Mouse (Mus musculus) forebrain, embryonic 14.5 days (tissue): ENCODE data around the gene Dll4. TPM values are rescaled to one million over a fixed set of nuclear protein-coding genes. Genes with fewer than 3 reads are reported as not detected.
A peak's percentile ranks its signal among the peaks of the same experiment; 100 is the strongest.

Experiments used
- ATAC-seq: fragments of 200-750 bp; cut with Nextera tagmentation; 2 replicates; pipeline ENCODE4 v1.8.0; 2017; ENCODE audit warnings: mild to moderate bottlenecking, moderate library complexity
- DNase-seq: peaks from one replicate; pipeline ENCODE4 v3.0.0-alpha.2; 2015; ENCODE audit warnings: low spot score
- H3K27ac ChIP-seq: fragments of 300-500 bp; sonication (generic); 2 replicates; pipeline ENCODE4 v1.5.1; 2014; ENCODE audit warnings: low read depth, mild to moderate bottlenecking, control low read depth, low read length, moderate library complexity
- H3K27me3 ChIP-seq: fragments of 300-500 bp; sonication (generic); replicated peaks from 2 replicates; pipeline ENCODE4 v1.6.1; 2014; ENCODE audit warnings: low read length, control low read depth, mixed read lengths; ENCODE audit not compliant: control insufficient read depth, insufficient read depth
- H3K36me3 ChIP-seq: fragments of 300-500 bp; sonication (generic); 2 replicates; pipeline ENCODE4 v1.6.1; 2014; ENCODE audit warnings: low read length, control low read depth; ENCODE audit not compliant: control insufficient read depth, insufficient read depth
- H3K4me1 ChIP-seq: fragments of 300-500 bp; sonication (generic); 2 replicates; pipeline ENCODE4 v1.6.1; 2014; ENCODE audit warnings: antibody characterized with exemption, low read length, control low read depth; ENCODE audit not compliant: control insufficient read depth, insufficient read depth
- H3K4me2 ChIP-seq: fragments of 300-500 bp; sonication (generic); 2 replicates; pipeline ENCODE4 v1.6.1; 2014; ENCODE audit warnings: mild to moderate bottlenecking, control low read depth, low read length
- H3K4me3 ChIP-seq: fragments of 300-500 bp; sonication (generic); 2 replicates; pipeline ENCODE4 v1.5.1; 2014; ENCODE audit warnings: low read depth, low read length, control low read depth
- H3K9ac ChIP-seq: fragments of 300-500 bp; sonication (generic); 2 replicates; pipeline ENCODE4 v1.6.1; 2014; ENCODE audit warnings: mild to moderate bottlenecking, low read length, control low read depth, moderate library complexity
- H3K9me3 ChIP-seq: fragments of 300-500 bp; sonication (generic); replicated peaks from 2 replicates; pipeline ENCODE4 v1.6.1; 2016; ENCODE audit warnings: low read length, control low read depth, mixed read lengths; ENCODE audit not compliant: control insufficient read depth
- WGBS: fragments of 180-500 bp; shearing (Covaris S2); extraction: QIAGEN DNeasy Blood & Tissue Kit; methylation state at CpG from one replicate; pipeline ENCODE4 v1.1.7; 2014; 5-methylcytosine and 5-hydroxymethylcytosine counted together
- polyA plus RNA-seq: library from polyadenylated mRNA; unstranded; fragments of >200 nt; fragmentation: Nextera tagmentation; extraction: Ambion mirVana; gene quantifications from 2 replicates; pipeline ENCODE4 v1.2.1, GENCODE M21; 2014

Gene Dll4
- polyA plus RNA-seq, 1 experiment from 2014 or later = 2.9 TPM

DNA sequence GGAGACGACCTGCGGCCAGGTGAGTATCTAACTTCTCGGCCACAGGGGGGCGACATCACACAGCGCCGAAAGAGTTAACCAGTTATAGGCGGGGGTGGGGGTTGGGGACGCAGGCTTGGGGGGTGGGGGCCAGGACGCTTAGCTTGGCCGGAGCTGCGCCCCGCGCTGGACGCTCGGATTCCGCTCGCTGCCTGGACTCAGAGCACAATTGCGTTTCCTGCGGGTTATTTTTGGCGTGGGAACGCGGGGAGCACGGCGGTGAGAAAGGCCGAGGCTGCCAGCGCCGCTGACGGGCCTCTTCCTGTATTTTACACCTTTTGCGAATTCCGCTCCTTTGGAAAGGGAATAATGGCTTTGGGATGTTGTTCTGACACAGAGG is 1.5 kb downstream of the Dll4 start:
- no peak for ATAC-seq
- H3K36me3 ChIP-seq = no peaks in the 10 kb centered on the region
- WGBS = 0% methylated on average over 30 of the region's 30 CpGs

GRCm38 (mm10) chr2:119327942-119328526 is 2.5 kb downstream of the Dll4 start:
- no peak overlapping the region for H3K4me3 ChIP-seq
- H3K9me3 ChIP-seq = no peaks in the 10 kb centered on the region
- DNase-seq = no peak
- H3K4me1 ChIP-seq = peaks cover 25% of the 10 kb centered on the region
- no peaks in the 10 kb centered on the region for H3K36me3 ChIP-seq
- H3K9ac ChIP-seq = 0 out of 2 replicates have a peak overlapping the region, but pooled peaks have one; percentile 4
- 17% methylated on average over 11 of the region's 11 CpGs for WGBS
- no peak for ATAC-seq
- peaks cover 82% of the 10 kb centered on the region for H3K27me3 ChIP-seq
- peak overlapping the region; percentile 4; the same call in 1 of the 2 replicates for H3K4me2 ChIP-seq
- H3K27ac ChIP-seq = no peak overlapping the region

More for the DNA sequence above, 1.5 kb downstream of the Dll4 start:
- Histone ChIP-seq H3K4me1 (peaks cover 32% of the 10 kb centered on the region), H3K4me3 (peak overlapping the region; percentile 34), H3K27me3 (peaks cover 88% of the 10 kb centered on the region), H3K9ac (peak overlapping the region; percentile 26; the same call in 1 of the 2 replicates), H3K27ac (no peak overlapping the region), H3K4me2 (peak overlapping the region; percentile 68), H3K9me3 (no peaks in the 10 kb centered on the region)
- no peak for DNase-seq

- Histone ChIP-seq H3K4me1 (peaks cover 21% of the 10 kb centered on the region), H3K4me2 (no peak overlapping the region), H3K9me3 (no peaks in the 10 kb centered on the region), H3K27ac (no peak overlapping the region), H3K27me3 (peaks cover 77% of the 10 kb centered on the region), H3K4me3 (no peak overlapping the region), H3K36me3 (no peaks in the 10 kb centered on the region), H3K9ac (no peak overlapping the region)
- ATAC-seq = no peak
- WGBS = 43% methylated on average over 5 of the region's 5 CpGs
- DNase-seq = no peak
These were observed 3.0 kb downstream of the Dll4 start for GRCm38 (mm10) chr2:119328546-119328945.

GRCm38 (mm10) chr2:119329123-119329817 is 3.7 kb downstream of the Dll4 start:
- H3K4me2 ChIP-seq = no peak overlapping the region
- H3K9ac ChIP-seq = no peak overlapping the region
- H3K27ac ChIP-seq = no peak overlapping the region
- no peaks in the 10 kb centered on the region for H3K9me3 ChIP-seq
- H3K27me3 ChIP-seq = peaks cover 71% of the 10 kb centered on the region
- H3K4me3 ChIP-seq = no peak overlapping the region
- 62% methylated on average over 3 of the region's 3 CpGs for WGBS
- H3K36me3 ChIP-seq = no peaks in the 10 kb centered on the region
- DNase-seq (no peak), ATAC-seq (0 out of 2 replicates have a peak, but pooled peaks have one; percentile 24)
- peaks cover 17% of the 10 kb centered on the region for H3K4me1 ChIP-seq

- Histone ChIP-seq H3K27ac (no peak overlapping the region), H3K4me2 (no peak overlapping the region), H3K4me1 (peaks cover 7% of the 10 kb centered on the region), H3K9me3 (no peaks in the 10 kb centered on the region), H3K9ac (no peak overlapping the region), H3K4me3 (no peak overlapping the region), H3K27me3 (peaks cover 57% of the 10 kb centered on the region), H3K36me3 (no peaks in the 10 kb centered on the region)
- 91% methylated on average over 8 of the region's 8 CpGs for WGBS
- ATAC-seq (no peak), DNase-seq (no peak)
These were observed 5.2 kb downstream of the Dll4 start for GRCm38 (mm10) chr2:119330795-119331194.

DNA sequence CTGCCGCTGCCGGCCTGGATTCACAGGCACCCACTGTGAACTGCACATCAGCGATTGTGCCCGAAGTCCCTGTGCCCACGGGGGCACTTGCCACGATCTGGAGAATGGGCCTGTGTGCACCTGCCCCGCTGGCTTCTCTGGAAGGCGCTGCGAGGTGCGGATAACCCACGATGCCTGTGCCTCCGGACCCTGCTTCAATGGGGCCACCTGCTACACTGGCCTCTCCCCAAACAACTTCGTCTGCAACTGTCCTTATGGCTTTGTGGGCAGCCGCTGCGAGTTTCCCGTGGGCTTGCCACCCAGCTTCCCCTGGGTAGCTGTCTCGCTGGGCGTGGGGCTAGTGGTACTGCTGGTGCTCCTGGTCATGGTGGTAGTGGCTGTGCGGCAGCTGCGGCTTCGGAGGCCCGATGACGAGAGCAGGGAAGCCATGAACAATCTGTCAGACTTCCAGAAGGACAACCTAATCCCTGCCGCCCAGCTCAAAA is 6.6 kb downstream of the Dll4 start:
- H3K27me3 ChIP-seq = peaks cover 43% of the 10 kb centered on the region
- 77% methylated on average over 24 of the region's 24 CpGs for WGBS
- DNase-seq (no peak), ATAC-seq (no peak)
- no peak overlapping the region for H3K4me3 ChIP-seq
- H3K36me3 ChIP-seq = no peaks in the 10 kb centered on the region
- H3K9me3 ChIP-seq = no peaks in the 10 kb centered on the region
- no peaks in the 10 kb centered on the region; the same call in 1 of the 2 replicates for H3K4me1 ChIP-seq
- no peak overlapping the region for H3K27ac ChIP-seq
- no peak overlapping the region for H3K9ac ChIP-seq
- no peak overlapping the region for H3K4me2 ChIP-seq

GRCm38 (mm10) chr2:119334135-119334534 is 8.6 kb downstream of the Dll4 start:
- Histone ChIP-seq H3K4me3 (no peak overlapping the region), H3K36me3 (no peaks in the 10 kb centered on the region), H3K27ac (no peak overlapping the region), H3K9me3 (no peaks in the 10 kb centered on the region), H3K4me2 (no peak overlapping the region), H3K9ac (no peak overlapping the region), H3K27me3 (peaks cover 28% of the 10 kb centered on the region), H3K4me1 (peaks cover 3% of the 10 kb centered on the region; the same call in 1 of the 2 replicates)
- ATAC-seq (no peak), DNase-seq (no peak)
- 66% methylated on average over 1 of the region's 1 CpGs for WGBS

DNA sequence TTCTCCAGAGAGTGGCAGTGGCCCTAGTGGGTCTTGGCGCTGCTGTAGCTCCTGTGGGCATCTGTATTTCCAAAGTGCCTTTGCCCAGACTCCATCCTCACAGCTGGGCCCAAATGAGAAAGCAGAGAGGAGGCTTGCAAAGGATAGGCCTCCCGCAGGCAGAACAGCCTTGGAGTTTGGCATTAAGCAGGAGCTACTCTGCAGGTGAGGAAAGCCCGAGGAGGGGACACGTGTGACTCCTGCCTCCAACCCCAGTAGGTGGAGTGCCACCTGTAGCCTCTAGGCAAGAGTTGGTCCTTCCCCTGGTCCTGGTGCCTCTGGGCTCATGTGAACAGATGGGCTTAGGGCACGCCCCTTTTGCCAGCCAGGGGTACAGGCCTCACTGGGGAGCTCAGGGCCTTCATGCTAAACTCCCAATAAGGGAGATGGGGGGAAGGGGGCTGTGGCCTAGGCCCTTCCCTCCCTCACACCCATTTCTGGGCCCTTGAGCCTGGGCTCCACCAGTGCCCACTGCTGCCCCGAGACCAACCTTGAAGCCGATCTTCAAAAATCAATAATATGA is 9.5 kb downstream of the Dll4 start:
- Histone ChIP-seq H3K27me3 (peaks cover 21% of the 10 kb centered on the region), H3K4me3 (no peak overlapping the region), H3K9ac (no peak overlapping the region), H3K4me1 (peaks cover 3% of the 10 kb centered on the region; the same call in 1 of the 2 replicates), H3K27ac (no peak overlapping the region), H3K9me3 (no peaks in the 10 kb centered on the region), H3K4me2 (no peak overlapping the region), H3K36me3 (no peaks in the 10 kb centered on the region)
- DNase-seq = no peak
- WGBS = 70% methylated on average over 7 of the region's 7 CpGs
- ATAC-seq = no peak

DNA sequence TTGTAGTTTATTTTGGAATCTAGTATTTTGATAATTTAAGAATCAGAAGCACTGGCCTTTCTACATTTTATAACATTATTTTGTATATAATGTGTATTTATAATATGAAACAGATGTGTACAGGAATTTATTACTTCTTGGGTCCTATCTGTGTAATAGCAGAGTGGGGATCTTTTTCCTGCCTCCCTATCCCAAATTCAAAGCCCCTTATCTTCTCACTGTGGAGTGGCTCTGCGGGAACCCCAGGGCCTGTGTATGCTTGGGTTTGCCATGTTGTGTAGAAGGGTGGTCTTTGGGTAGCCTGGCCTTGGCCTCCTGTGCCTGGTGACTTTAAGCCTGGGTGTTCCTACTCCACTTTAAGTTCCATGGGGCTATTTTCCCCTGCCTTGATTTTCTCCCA is 10.0 kb downstream of the Dll4 start:
- no peaks in the 10 kb centered on the region for H3K9me3 ChIP-seq
- H3K4me3 ChIP-seq = no peak overlapping the region
- peaks cover 3% of the 10 kb centered on the region; the same call in 1 of the 2 replicates for H3K4me1 ChIP-seq
- WGBS = 83% methylated on average over 1 of the region's 1 CpGs
- no peak overlapping the region for H3K4me2 ChIP-seq
- ATAC-seq = no peak
- no peaks in the 10 kb centered on the region for H3K36me3 ChIP-seq
- H3K27ac ChIP-seq = no peak overlapping the region
- no peak for DNase-seq
- H3K27me3 ChIP-seq = peaks cover 16% of the 10 kb centered on the region
- H3K9ac ChIP-seq = no peak overlapping the region
